Mouse (Mus musculus): ENCODE measurements around the gene Tex2. TPM values are rescaled to one million over a fixed set of nuclear protein-coding genes. Genes with fewer than 3 reads are reported as not detected.

Tex2 gene
- total RNA-seq (2023) = 44.7 TPM

DNA sequence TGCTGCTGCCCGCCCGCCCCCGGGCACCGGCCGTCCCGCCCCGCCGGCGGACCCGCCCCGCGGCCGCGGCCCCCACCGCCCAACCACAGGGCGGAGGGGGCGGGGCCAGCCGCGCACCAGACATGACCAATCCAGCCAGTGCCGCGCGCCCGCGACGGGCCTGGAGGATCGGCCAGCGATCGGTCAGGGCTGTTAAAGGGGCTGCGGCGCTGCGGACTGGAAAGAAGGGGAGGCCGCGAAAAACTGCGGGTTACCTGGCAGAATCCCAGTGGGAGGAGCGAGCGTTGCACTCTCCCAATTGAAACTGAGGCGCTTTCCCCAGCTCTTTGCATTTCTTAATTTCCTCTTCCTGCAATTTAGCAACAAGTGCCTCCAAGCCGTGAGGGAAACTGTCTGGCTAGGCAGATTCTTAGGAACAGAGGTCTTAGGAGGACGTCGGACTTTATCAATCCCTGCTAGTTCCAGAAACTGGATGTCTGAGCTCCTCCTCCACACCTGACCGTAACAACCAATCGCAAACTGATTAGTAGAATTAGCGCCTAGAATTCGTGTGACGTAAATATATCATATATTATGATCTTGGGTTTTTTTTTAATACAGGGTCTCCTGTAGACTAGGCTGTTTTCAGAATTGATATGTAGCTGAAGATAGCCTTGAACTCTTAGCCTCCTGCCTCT, at the start of gene Tex2:
Gene Tex2 (minus strand): TSS at position 463 of the 677 bp plus-strand sequence.

DNA sequence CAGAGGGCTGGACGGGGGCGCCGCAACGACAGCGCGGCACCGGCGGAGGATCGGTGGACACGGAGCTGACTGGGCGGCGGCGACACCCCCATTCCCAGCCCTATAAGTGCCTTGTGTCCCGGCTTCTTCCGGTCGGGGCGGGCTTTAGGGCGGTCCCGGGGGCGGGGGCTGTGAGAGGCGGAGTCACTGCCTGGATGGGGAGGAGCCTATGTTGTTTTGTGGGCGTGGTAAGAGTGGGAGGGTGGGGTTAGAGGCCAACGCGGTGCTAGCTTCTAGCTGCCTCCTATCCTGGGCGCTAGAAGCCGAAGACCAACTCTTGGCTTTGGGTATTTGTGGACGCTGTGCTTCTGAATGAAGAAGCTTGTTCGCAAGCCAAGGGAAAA, 125.5 kb downstream of the Tex2 start, which contains the start of gene Ern1:
Gene Ern1 (minus strand): TSS at position 120 of the 383 bp plus-strand sequence.

Other genes with a start within 250 kb of the Tex2 start
- gene Prr29, start 248.0 kb downstream of the Tex2 start, total RNA-seq (2023) = not detected
- gene Icam2, start 225.3 kb downstream of the Tex2 start, total RNA-seq (2023) = 74.2 TPM
- gene Ern1, start 125.6 kb downstream of the Tex2 start, total RNA-seq (2023) = 10.0 TPM
- gene Pecam1, start 137.2 kb upstream of the Tex2 start, total RNA-seq (2023) = 145 TPM
- 8.0 TPM for gene Milr1, start 137.8 kb upstream of the Tex2 start, total RNA-seq (2023)
- gene Polg2, start 166.1 kb upstream of the Tex2 start, total RNA-seq (2023) = 87.1 TPM
- 2,692 TPM for gene Ddx5, start 175.8 kb upstream of the Tex2 start, total RNA-seq (2023)
- gene Cep95, start 175.8 kb upstream of the Tex2 start, total RNA-seq (2023) = 35.0 TPM